Mouse (Mus musculus) kidney, postnatal 0 days (tissue): ENCODE measurements around the gene Zkscan16. TPM values are rescaled to one million over a fixed set of nuclear protein-coding genes. Genes with fewer than 3 reads are reported as not detected.

Experiments used
- ATAC-seq: fragments of 200-750 bp; cut with Nextera tagmentation; replicated peaks from 2 replicates; pipeline ENCODE4 v1.8.0; 2017; ENCODE audit warnings: low read depth, moderate number of reproducible peaks, moderate TSS enrichment, moderate library complexity; ENCODE audit not compliant: low FRiP score
- DNase-seq: peaks from one replicate; pipeline ENCODE4 v3.0.0-alpha.2; 2016; ENCODE audit warnings: low spot score
- H3K27ac ChIP-seq: fragments of 300-500 bp; sonication (generic); 2 replicates; pipeline ENCODE4 v1.5.1; 2014; ENCODE audit warnings: mild to moderate bottlenecking
- H3K27me3 ChIP-seq: fragments of 300-500 bp; sonication (generic); 2 replicates; pipeline ENCODE4 v1.6.1; 2014; ENCODE audit warnings: low read length, mixed read lengths; ENCODE audit not compliant: insufficient read depth
- H3K36me3 ChIP-seq: fragments of 300-500 bp; sonication (generic); 2 replicates; pipeline ENCODE4 v1.6.1; 2014; ENCODE audit warnings: low read length, mixed read lengths; ENCODE audit not compliant: insufficient read depth
- H3K4me1 ChIP-seq: fragments of 300-500 bp; sonication (generic); replicated peaks from 2 replicates; pipeline ENCODE4 v1.6.1; 2014; ENCODE audit warnings: antibody characterized with exemption, low read length, mixed read lengths; ENCODE audit not compliant: insufficient read depth
- H3K4me2 ChIP-seq: fragments of 300-500 bp; sonication (generic); 2 replicates; pipeline ENCODE4 v1.6.1; 2014; ENCODE audit warnings: mild to moderate bottlenecking, low read length, moderate library complexity, mixed read lengths
- H3K4me3 ChIP-seq: fragments of 300-500 bp; sonication (generic); replicated peaks from 2 replicates; pipeline ENCODE4 v1.5.1; 2014; ENCODE audit warnings: low read depth, low read length
- H3K9ac ChIP-seq: fragments of 300-500 bp; sonication (generic); 2 replicates; pipeline ENCODE4 v1.6.1; 2014; ENCODE audit warnings: low read depth, low read length
- H3K9me3 ChIP-seq: fragments of 300-500 bp; sonication (generic); replicated peaks from 2 replicates; pipeline ENCODE4 v1.6.1; 2016; ENCODE audit warnings: low read length, inconsistent platforms, mixed read lengths
- CTCF ChIP-seq: IDR thresholded peaks from 2 replicates; pipeline ENCODE4 v1.5.1; 2016; ENCODE audit warnings: antibody characterized with exemption, low read depth, mild to moderate bottlenecking, moderate library complexity
- WGBS: fragments of 180-500 bp; shearing (Covaris S2); extraction: QIAGEN DNeasy Blood & Tissue Kit; methylation state at CpG from one replicate; pipeline ENCODE4 v1.1.7; 2014; 5-methylcytosine and 5-hydroxymethylcytosine counted together
- polyA plus RNA-seq: library from polyadenylated mRNA; unstranded; fragments of >200 nt; fragmentation: Nextera tagmentation; extraction: Ambion mirVana; gene quantifications from 2 replicates; pipeline ENCODE4 v1.2.1, GENCODE M21; 2015

The Zkscan16 gene
- polyA plus RNA-seq, 1 experiment from 2014 or later: 0.54 TPM

DNA sequence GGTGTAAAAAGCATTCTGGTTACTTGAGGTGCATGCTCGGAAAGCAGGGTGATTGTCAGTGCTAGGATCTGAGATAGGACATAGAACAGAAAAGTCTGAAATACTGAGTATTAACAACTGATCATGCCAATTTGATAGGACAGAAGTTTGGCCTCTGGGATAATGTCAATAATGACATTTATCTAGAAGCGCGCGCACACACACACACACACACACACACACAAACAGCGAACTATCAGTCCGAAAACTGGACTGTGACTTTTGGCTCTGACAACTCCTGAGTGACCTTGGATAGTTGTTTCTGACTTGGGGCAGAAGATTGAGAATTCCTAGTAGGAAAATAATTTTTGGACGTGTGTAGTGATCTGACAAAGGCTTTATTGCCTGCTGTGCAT is 60.4 kb downstream of the Zkscan16 start:
- no peak for DNase-seq
- WGBS: 19% methylated on average over 7 of the region's 7 CpGs
- no peak overlapping the region for H3K27ac ChIP-seq

DNA sequence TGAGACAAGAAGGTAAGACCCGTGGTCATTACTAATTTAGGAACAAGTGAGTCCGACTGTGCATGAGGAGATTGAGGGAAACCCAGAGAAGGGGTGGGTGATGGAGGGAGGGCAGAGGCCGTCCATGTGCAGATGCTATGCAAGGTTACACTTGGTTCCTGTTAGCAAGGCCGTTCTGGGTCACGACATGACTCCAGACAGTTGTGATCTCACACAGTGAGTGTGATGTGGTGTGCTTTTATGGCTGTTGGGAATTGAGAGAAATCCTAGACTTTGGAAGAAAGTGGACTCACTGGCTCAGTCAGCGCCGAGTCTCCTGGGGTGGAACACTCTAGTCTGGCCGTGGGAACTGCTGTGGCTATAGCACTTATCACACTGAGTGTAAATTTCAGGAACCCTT is 62.8 kb downstream of the Zkscan16 start:
- H3K4me1 ChIP-seq: peaks cover 10% of the 10 kb centered on the region
- no peak overlapping the region for H3K4me2 ChIP-seq
- no peak overlapping the region for H3K9ac ChIP-seq
- peak; percentile 40 for DNase-seq
- TF ChIP-seq CTCF: no peak
- no peaks in the 10 kb centered on the region for H3K27me3 ChIP-seq
- H3K4me3 ChIP-seq: no peak overlapping the region
- ATAC-seq: no peak
- H3K27ac ChIP-seq: no peak overlapping the region
- H3K36me3 ChIP-seq: no peaks in the 10 kb centered on the region
- WGBS: 28% methylated on average over 8 of the region's 8 CpGs
- no peaks in the 10 kb centered on the region for H3K9me3 ChIP-seq

More for the DNA sequence above, 60.4 kb downstream of the Zkscan16 start:
- Histone ChIP-seq H3K9ac (peak overlapping the region; percentile 89), H3K4me2 (peak overlapping the region; percentile 91), H3K9me3 (no peaks in the 10 kb centered on the region), H3K4me1 (peaks cover 10% of the 10 kb centered on the region), H3K27me3 (no peaks in the 10 kb centered on the region), H3K4me3 (peak overlapping the region; percentile 88), H3K36me3 (no peaks in the 10 kb centered on the region)
- no peak for ATAC-seq
- no peak for TF ChIP-seq CTCF

DNA sequence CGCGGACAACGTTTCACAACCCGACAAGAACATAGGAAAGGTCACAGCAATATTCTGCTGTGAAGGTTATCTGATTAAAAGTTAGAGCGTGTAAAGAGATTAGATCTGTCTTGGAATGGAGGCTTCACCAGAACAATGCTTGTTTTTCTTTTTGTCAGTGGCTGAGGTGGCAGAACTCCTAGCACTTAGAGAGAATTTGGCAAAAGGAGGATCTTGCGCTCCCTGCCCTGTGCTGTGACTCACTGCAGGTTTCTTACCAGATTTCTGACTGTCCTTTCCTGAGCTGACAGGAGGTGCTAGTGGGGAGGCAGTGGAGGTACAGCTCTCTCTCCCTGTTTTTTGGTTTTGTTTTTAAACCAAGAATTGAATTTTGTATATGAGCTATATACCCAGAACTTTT is 63.6 kb downstream of the Zkscan16 start:
- no peak overlapping the region for H3K9ac ChIP-seq
- no peaks in the 10 kb centered on the region for H3K9me3 ChIP-seq
- ATAC-seq (no peak), DNase-seq (no peak)
- TF ChIP-seq CTCF: no peak
- no peak overlapping the region for H3K27ac ChIP-seq
- no peak overlapping the region for H3K4me3 ChIP-seq
- peaks cover 10% of the 10 kb centered on the region for H3K4me1 ChIP-seq
- H3K36me3 ChIP-seq: no peaks in the 10 kb centered on the region
- WGBS: 72% methylated on average over 6 of the region's 6 CpGs
- H3K4me2 ChIP-seq: no peak overlapping the region
- no peaks in the 10 kb centered on the region for H3K27me3 ChIP-seq

Other genes with a start within 250 kb of the Zkscan16 start
- not detected in 2 replicates for gene Olfr267, start 155.9 kb upstream of the Zkscan16 start, polyA plus RNA-seq
- 25.5 and 26.5 TPM in 2 replicates for gene Ecpas, start 30.9 kb upstream of the Zkscan16 start, polyA plus RNA-seq
- 18.9 and 20.6 TPM in 2 replicates for gene Ptgr1, start 43.5 kb downstream of the Zkscan16 start, polyA plus RNA-seq
- gene Dnajc25, start 51.4 kb downstream of the Zkscan16 start, polyA plus RNA-seq: 14.0 and 14.1 TPM in 2 replicates
- gene Gm20503, start 59.6 kb downstream of the Zkscan16 start, polyA plus RNA-seq: 18.7 and 23.5 TPM in 2 replicates
- 102 TPM in 2 replicates for gene Gng10, start 91.5 kb downstream of the Zkscan16 start, polyA plus RNA-seq
- gene AI481877, start 195.4 kb downstream of the Zkscan16 start, polyA plus RNA-seq: not detected in 2 replicates
- gene Ugcg, start 245.6 kb downstream of the Zkscan16 start, polyA plus RNA-seq: 7.4 and 7.6 TPM in 2 replicates